Mouse (Mus musculus): ENCODE results near the gene Rgp1.

- no peak for TF ChIP-seq MAX (IDR thresholded peaks at IDR 0.05; ENCODE audit: low read depth)
- TF ChIP-seq POLR2A (IDR thresholded peaks at IDR 0.05; ENCODE audit: insufficient read length, low read depth) = no peak
- TF ChIP-seq MYOD1 (IDR thresholded peaks at IDR 0.05; ENCODE audit: control insufficient read depth in 1 of 3, insufficient read length in 2 of 3, low read depth in 2 of 3) = no peak
- no peak for TF ChIP-seq TCF3 (IDR thresholded peaks at IDR 0.05; ENCODE audit: insufficient read length, low read depth)
Observed at GRCm38 (mm10) chr4:43561436-43561996, 17.0 kb upstream of the Rgp1 start.

Data from myocyte (in vitro differentiated cells).